Mouse (Mus musculus): ENCODE results near the gene Kcnj1.

DNA sequence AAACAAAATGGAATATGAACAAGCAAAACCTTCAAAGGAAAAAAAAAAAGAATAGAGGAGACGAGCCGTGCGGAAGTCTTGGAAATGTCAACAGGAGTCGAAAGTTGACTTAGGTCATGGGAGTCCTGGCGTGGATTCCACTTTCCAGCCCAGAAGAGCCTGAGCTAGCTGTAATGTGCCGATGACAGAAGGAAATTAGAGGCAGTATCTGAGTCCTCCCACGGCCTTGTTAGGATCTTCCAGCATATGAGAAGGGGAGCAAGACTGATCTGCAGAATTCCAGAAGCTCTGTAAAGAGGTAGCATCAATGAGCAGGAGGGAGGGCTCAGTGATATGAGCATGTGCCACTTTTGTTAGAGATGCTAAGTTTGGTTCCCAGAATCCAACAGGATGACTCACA, 3.7 kb downstream of the Kcnj1 start:
- TF ChIP-seq CTCF (IDR thresholded peaks at IDR 0.05; ENCODE audit: extremely low read depth, insufficient read length, insufficient replicate concordance, low read depth, low read length) (no peak), POLR2A (IDR thresholded peaks at IDR 0.05; ENCODE audit: low read depth, low read length) (no peak)

Data from small intestine, adult 2 months (tissue).